Mouse (Mus musculus): Measurements from ENCODE around the gene Rab36.
A peak's percentile ranks its signal among the peaks of the same experiment; 100 is the strongest.
"Not testable (repeated sequence)": the region's sequence is repeated elsewhere in the genome, so short reads cannot be mapped to it uniquely, and the experiment has no call there.

Rab36 gene

DNA sequence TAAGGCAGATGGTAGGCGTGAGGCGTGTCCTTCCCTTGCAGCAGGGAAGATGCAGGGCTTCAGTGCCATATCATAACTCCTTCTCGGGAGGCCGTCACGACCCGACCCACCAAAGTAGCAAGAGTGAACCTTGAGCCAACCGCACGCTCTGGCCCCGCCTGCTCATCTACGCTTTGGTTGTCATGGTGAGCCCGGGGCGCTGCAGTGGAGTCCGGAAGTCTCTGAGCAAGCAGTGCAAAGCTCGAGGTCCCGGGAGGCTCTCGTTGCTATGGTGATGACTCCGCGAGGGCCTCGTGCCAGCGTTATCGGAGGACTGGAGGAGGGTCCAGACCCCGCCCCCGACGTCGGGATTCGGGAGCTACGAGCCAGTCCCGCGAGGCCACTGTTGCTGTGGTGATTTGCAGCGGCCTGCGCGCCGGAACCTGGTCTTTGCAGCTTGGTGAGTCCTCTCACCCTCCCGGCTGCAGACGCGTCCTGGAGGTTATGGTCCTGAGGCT, at the start of gene Rab36:
Rab36 (plus strand) TSS at position 176 of the 497 bp plus-strand sequence.
- DNase-seq (ENCODE audit: low read depth, low spot score): peak; percentile 34

DNA sequence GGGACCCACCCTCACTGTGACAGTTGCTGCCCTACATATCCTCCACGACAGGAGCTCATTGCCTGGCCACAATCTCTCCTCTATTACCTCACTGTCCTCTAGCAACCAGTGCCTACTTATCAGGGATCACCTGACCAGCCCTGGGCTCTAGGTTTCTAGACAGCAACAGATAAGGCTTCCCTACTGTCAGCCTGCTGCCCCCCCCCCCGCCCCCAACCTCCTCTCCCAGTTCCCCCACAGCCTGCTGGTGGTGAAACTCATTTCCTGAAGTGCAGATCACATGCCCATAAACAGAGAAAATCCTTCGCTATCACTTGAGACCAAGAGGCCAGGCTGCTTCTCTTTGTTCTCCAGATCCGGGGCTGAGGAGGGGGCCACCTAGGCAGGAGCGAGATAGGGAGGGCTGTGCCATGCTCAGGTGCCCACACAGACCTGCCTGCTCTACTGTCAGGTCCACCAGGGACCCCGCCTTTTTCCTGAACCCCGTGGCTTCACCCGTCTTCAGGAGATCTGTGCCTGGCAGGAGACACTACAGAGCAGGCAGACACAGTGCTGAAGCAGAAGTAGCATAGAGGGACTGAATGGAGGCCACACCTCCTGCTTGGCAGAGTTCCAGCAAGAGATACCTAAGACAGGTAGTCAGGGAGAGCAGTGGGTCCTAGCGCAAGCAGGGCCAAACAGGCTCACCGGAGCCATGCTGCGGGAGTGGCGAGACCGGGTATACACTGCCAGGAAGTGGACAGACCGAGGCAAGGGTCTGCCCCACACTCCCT, 49.0 kb upstream of the Rab36 start:
- no peak for DNase-seq (ENCODE audit: low read depth, low spot score)

DNA sequence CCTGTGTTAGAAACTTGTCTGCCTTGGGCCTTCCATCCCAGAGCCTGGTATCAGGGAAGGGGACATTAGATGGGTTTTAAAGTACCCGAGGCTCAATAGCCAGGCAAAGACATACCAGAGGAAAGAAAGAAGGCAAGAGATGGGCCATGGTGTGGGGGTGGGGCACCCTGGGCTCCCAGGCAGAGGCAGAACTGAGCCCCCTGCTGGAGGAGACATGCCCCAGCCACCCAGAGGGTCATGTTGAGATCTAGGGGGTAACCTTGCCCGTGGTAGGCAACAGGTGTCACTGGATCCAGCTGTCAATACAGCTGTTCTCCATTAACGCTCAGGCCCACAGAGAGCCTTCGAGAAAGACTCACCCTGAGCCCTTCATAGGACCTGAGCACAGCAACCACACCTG, 47.0 kb upstream of the Rab36 start:
- no peak for DNase-seq (ENCODE audit: low read depth, low spot score)

DNA sequence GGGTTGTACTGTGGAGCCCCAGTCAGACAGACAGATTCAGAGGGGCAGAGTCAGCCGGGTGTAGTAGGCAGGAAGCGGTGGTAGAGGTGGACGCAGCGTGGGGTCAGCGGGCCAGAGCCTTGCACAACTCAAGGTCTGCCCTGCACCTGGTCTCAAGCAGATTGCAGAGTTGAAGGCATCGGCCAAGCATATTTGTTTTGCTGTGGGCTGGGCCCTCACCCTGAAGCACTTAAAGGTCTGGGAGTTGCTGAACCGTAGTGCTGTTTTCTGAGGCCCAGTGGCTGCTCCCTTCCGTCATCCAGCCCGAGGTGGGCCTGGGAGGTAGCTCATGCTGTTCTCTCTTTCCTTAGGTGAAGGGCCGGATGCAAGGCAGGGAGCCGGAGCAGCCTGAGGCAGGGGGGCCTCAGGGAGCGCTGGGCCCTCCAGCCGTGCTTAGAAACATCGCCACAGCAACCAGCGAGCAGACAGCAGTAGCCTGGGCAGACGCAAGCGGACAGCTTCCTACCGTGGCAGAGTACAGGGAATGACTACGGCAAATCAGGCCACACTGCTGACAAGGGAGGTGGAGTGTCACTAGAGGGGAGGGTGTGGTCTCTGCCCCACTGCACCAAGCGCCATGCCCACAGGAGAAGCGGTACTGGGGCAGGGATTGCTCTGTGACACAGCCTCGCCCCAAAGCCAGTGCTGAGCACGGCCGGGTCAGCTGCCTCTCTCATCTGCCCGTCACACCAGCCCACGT, 46.1 kb upstream of the Rab36 start:
- DNase-seq (ENCODE audit: low read depth, low spot score): no peak

DNA sequence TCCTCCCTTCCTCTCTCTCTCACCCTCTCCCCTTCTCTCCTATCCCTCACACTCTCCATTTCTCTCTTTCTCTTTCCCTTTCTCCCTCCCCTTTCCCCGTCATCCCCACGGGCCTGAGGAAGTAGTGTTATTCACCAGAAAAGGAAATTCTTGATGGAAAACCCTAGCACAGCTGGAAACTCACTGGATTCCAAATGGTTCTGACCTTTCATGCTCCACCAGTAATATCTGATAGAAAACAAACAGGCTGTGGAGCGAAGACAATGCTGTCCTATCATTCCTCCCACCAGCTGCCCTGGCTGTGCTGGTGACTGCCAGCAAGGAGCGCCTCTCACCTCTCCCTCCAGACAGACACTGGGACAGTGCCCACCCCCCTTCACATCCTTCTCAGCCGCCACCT, 42.0 kb upstream of the Rab36 start:
- no peak for DNase-seq (ENCODE audit: low read depth, low spot score)

DNA sequence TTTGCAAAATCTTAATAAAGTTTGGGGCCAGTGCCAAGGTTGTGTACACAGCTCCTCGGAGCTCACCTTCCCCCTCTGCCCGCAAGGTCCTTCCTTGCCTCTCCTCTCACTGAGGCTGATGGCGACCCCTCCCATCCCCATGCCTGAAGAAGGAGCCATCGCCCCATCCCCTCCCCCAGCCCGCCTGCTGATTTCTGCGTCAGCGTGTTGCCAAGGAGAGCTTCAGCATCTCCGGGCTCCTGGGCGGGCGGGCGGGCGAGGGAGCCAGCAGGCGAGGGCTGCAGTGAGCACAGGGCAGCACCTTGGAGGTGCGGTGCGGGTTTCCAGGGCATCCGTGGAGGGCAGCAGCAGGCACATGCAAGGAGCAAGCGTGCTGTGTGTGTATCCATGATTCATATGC, 41.5 kb upstream of the Rab36 start:
- DNase-seq (ENCODE audit: low read depth, low spot score): no peak

DNA sequence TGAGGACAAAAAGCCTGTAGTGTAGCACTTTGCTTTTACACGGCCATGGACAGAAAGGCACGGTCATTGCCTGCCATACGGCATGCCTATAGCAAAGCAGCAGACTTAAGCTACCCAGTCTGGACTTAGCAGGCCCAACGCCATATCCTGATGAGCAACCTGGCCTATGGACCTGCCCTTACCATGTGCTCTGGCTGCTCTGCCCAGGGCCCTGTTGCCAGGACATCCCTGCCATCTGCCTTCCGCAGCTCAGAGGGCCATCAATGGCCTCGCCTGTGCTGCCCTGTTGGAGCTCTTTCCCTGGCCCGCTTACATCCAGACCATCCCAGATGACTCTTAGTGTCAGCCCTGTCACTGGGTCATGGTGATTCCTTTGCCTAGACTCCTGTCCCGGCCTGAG, 35.5 kb upstream of the Rab36 start:
- DNase-seq (ENCODE audit: low read depth, low spot score): no peak

DNA sequence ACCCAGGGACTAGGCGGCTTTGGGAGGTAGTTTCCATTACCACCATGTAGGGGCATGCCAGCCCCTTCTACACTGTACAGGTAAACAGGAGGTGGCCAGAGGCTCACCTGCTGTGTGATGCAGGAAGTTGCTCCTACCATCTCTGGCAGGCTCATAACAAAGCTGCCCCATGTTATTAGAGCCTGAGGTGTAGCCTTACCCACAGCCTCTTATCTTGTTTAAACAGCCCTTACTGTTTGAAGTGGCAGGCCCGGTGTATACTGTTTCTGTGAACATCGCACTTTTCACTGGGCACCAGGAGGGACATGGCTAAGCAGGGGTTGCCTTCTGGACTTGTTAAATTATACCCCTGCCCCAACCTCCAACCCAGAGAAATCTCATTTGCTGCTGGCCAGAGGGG, 32.8 kb upstream of the Rab36 start:
- no peak for DNase-seq (ENCODE audit: low read depth, low spot score)

DNA sequence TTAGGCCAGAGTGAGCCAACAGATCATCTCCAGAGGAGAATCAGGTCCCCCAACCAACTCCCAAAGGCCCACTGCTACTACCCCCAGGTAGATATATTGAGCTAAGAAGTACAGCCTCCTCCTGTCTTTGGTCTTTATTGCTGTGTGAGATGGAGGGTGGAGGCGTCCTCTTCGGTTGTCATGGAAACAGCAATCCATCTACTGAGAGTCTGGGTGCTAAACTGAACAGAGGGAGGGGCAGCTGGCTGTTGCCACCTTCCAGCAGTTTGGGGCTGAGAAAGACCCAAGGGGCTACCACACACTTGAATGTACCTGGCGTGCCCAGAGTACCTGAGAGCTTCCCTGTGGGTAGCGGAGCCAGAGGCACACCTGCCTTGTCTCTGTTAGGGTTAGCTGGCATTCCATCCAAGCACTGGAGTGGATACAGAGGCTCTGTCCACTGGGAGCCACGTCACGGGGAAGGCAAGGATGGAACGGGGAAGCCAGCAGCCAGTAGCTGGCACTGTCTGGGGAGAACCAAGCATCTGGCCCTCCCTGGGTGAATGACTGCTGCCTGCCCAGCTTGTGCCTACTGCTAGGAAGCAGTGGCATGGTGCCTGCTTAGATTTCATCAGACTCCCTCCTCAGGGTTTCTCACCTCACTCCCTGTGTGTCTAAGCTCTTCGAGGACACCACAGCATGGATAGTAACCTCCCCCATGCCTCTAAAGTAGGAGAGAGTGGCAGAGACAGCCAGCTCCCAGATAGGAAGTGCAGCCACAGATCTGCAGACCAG, 29.8 kb upstream of the Rab36 start:
- DNase-seq (ENCODE audit: low read depth, low spot score): no peak

DNA sequence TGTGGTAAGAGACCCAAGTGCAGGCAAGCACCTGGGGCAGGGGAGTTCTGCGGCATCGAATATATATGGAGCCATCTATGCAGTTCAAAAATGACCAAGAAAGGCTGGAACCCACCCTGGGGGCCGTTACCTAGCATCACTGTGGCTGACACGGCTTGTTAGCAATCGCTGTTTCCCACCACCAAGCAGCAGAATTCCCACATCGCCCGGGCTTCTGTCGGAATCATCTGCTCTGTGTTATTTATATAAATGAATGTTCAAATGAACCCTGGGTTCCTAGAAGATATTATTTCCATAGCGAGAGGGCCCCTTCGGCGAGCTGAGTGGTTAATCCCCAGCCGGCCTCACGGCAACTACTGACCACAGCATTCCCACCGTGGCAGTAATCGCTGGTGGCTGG, 26.2 kb upstream of the Rab36 start:
- no peak for DNase-seq (ENCODE audit: low read depth, low spot score)

DNA sequence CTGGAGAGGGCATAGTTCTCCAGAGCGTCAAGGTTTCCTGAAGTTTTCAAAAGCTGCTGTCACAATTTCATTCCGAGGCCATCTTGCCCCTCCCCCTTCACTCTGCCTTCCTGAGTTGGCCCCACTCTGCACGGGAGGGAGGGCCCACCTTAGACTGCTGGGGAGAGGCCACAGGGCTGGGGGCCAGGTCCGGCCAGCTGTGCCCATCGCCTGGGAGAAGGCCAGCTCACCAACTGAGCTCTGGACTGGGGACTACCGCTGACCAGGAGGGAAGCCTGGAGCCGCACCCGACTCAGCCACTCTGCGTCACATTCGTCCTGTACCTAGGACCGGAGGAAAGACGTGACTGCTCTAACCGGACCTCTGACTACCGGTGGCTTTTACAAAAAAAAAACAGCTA, 21.4 kb upstream of the Rab36 start:
- DNase-seq (ENCODE audit: low read depth, low spot score): no peak

DNA sequence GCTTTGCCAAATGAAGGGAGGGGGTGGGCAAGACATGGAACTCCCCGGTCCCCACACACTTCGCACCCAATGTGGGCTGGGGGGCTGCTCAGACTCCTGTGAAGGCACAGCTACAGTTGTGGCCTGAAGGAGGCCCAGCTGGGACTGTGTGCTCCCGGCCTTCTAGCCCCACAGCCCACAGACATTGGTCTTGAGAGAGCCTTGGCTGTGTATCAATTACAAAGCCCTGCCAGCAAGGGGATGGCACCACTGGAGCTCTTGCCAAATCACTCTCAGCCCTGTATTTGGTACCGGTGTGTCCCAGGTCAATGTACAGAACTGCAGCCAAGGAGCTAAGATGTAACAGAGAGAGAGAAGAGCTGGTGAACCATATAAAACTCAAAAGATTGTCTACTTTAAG, 20.4 kb upstream of the Rab36 start:
- DNase-seq (ENCODE audit: low read depth, low spot score): no peak

DNA sequence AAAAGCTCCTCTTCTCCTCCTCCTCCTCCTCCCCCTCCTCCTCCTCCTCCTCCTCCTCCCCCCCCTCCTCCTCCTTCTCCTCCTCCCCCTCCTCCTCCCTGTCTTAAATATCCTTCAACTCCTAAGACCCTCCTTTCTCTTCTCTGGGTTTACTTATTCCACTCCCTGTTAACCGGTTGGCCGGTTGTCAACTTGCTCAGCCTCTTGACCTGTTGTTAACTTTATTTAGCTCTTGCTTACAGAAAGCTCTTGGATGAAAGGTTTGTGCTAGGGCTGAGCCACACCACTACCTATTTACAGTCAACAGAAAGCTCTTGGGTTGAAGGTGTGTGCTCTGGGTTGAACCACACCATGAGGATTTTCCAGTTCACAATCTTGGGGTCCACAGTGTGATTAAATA, 16.6 kb upstream of the Rab36 start:
- no peak for DNase-seq (ENCODE audit: low read depth, low spot score)

DNA sequence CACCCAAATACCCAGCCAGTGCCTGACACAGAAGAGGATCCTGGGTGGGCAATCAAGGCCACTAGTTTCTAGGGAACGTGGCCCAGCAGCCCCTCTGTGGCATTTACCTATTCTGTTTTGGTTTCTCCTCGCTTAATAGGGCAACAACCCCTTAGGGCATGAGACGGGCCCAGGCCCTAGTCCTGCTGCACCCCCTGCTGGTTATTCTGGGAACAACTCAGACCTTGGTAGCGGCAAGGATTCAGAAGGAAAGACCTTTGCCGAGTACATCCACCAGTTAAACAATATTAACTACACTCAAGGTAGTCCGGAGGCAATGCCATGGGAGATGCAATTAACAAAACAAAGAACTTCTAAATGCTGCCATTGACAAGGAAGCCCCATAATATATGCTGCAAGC, 15.7 kb upstream of the Rab36 start:
- DNase-seq (ENCODE audit: low read depth, low spot score): peak; percentile 56

DNA sequence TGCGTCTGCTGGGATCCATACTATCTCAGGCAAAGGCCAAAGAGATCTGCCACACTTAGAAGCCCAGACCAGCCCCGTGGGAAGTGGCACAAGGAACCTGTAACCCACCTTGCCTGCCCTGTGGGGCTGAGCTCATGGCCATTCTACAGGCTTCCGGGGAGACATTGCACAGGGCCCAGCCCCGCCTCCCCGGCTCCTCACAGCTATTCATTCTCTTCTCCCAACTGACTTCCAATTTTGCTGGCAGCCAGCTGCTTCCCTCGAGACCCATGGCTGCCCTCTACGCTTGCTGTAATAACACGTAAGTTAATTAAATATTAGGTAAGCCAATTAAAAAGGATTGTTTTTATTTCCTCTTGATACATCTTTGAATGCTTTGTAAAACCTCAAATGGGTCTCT, 10.4 kb upstream of the Rab36 start:
- DNase-seq (ENCODE audit: low read depth, low spot score): no peak

DNA sequence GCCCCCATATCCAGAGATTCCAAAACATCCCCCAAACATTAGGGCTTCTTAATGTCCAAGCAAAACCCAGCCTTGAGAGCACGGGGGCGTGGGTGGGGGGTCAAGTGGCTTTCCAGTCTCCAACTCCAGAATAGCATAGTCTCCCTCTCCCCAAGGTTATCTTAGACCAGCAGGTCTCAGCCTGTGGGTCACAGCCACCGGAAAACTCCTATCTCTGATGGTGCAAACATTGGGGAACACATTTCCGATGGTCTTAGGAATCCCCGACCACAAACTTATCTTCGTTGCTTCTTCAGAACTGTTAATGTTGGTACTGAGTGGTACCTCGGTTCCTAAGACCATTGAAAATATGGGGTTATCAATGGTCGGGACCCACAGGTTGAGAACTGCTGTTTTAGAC, 8.1 kb upstream of the Rab36 start:
- DNase-seq (ENCODE audit: low read depth, low spot score): no peak

DNA sequence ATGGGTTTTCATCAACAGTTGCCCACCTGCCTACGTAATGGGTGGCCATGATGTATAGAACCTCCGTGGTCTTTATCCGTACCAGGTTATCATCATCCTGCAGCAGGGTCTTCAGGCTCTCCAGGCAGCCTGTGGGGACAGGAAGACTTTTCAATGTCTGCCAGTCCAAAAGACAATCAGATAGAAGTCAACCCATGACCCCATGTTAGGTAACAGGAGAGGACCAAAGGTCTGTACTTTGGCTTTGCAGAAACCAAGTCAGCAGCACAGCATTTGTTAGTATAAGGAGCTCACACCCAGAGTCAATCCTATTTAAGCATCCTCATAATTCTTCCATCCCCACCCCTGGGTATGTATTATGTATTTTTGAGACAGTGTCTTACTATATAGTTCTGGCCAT, 7.2 kb upstream of the Rab36 start:
- no peak for DNase-seq (ENCODE audit: low read depth, low spot score)

DNA sequence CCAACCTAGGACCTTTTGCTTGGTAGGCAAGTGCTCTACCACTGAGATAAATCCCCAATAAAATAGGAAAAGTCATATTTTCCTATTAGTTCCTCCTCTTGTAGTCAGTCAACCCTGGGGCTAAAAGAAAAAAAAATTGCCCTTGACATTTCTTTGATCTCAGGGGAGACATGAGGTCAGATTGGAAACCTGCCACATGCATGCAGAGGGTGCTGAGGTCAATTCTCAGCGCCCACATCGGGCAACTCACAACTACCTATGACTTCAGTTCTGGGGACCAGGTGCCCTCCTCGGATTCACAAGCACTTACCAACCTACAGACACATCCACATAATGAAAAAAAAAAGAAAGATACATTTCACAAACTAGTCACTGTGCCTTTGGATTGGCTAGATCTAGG, 6.6 kb upstream of the Rab36 start:
- no peak for DNase-seq (ENCODE audit: low read depth, low spot score)

DNA sequence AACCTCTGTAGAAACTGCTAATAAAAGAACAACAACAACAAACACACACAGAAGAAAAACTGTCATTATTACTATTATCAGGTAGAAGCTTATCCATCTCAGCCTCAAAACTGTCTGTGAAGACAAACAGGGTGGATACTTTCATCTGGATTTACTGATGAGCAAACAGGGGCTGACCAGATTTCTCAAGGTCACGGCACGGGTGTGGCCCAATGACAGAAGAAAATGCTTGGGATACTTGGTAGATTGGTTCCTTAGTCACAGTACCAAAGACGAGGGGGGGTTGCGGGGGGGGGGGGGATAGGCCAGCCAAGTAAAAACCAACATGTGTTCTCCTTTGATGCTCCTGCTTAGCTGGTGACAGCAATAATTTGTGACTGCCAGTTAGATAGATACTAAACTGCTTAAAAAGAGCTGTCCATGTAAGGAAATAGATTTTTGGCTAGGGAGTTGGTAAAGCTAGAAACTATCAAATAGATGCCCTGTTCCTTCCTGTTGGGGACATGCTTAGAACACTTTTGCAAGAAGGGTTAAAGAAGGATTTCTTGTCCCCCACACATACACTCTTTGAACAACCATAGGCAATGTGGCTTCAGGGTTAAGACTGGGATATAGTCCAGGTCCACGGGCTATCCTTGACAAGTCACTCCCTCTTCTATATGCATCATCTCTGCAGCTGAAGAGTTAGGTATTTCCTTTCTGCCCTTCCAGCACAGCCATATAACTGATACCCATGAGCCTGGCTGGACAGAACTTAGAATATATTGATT, 5.3 kb upstream of the Rab36 start:
- no peak for DNase-seq (ENCODE audit: low read depth, low spot score)

DNA sequence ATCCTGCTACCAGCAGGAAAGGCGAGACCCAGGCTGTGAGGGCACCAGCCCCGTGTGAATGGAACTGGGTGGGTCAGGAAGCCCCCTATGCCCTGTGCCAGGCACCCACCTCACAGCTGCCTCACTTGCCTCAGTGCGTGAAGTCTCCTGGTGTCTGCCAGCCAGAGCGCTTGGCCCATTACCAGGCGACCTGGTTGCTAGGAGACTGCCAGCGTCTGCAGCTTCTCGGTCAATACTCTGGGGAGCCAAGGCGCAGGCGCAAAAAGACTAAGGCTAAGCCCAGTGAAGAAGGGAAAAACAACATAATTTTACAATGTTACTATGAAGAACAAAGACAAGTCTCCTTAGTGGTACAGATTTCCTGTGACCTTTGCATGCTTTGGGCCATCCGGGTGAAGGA, 4.5 kb upstream of the Rab36 start, which contains the start of gene Rsph14:
Rsph14 (minus strand) TSS at position 192 of the 400 bp plus-strand sequence.
- DNase-seq (ENCODE audit: low read depth, low spot score): peak; percentile 34

DNA sequence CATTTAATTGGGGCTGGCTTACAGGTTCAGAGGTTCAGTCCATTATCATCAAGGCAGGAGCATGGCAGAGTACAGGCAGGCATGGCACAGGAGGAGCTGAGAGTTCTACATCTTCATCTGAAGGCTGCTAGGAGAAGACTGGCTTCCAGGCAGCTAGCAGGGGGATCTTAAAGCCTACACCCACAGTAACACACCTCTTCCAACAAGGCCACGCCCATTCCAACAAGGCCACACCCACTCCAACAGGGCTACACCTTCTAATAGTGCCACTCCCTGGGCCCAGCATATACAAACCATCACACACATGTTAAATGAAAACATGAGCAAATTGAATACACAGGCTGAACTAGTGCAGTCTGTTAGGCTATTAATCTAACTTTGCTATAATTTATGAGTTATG, 5.2 kb downstream of the Rab36 start:
- DNase-seq (ENCODE audit: low read depth, low spot score): not testable (repeated sequence)

DNA sequence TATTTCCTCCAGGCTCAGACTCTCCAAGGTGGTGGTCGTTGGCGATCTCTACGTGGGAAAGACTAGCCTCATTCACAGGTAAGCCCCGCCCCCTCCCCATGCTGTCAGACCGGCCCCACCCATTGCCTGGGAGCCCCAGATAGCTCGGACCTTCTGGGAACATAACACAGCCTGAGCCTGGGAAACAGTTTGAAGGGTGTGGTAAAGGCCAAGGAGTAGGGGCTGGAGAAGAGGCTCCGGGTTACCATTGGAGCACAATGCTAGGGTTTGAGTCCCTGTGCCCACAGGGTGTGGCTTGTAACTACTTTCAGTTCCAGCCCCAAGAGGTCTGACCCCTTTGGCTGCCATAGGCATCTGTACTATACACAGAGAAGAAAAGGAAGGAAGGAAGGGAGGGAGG, 7.6 kb downstream of the Rab36 start:
- no peak for DNase-seq (ENCODE audit: low read depth, low spot score)
